Mouse (Mus musculus): ENCODE measurements at regions not wholly inside any gene's neighbourhood (a gene's known extent, or its start where the extent isn't known, plus 50 kb on each side); places are given as distances from the start of the nearest gene placed in this dataset.

- H3K4me3 ChIP-seq (replicated peaks; ENCODE audit: extremely low read depth, low read depth, low read length) = no peak overlapping the region
- no peak for DNase-seq
- WGBS = 49% methylated on average over 29 of the region's 29 CpGs
- H3K4me1 ChIP-seq (ENCODE audit: control insufficient read depth, insufficient read depth, low read length) = no peaks in the 10 kb centered on the region
- no peak for TF ChIP-seq CTCF (IDR thresholded peaks at IDR 0.05; ENCODE audit: insufficient read depth, low read length)
- no peak for TF ChIP-seq POLR2A (IDR thresholded peaks at IDR 0.05; ENCODE audit: borderline replicate concordance, extremely low read depth, low read depth, low read length)
Observed at GRCm38 (mm10) chr17:45247142-45248137, 186.1 kb downstream of the Cdc5l start.

DNA sequence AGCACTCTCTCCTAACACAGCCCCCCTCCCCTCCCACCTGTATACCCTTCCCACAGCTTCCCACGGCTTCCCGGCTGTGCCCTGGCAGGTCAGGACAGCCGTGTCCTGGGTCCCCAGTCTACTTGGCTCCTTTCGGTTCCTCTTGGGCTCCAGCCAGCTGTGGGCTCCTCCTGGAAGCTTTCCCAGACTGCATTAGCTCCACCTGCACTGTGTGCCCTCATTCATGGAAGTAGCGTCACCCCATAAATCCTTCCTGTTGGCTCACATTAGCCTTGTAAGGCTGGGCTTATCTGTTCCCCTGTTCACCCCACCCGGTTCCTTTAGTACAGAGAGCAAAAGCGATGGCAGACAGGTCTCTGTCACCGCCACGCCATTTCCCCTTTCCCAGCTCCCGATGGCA lies 188.7 kb downstream of the Cdc5l start:
- H3K4me1 ChIP-seq (ENCODE audit: control insufficient read depth, insufficient read depth, low read length) = no peaks in the 10 kb centered on the region
- 33% methylated on average over 10 of the region's 10 CpGs for WGBS
- TF ChIP-seq CTCF (IDR thresholded peaks at IDR 0.05; ENCODE audit: insufficient read depth, low read length) = no peak
- no peak for TF ChIP-seq POLR2A (IDR thresholded peaks at IDR 0.05; ENCODE audit: borderline replicate concordance, extremely low read depth, low read depth, low read length)
- no peak overlapping the region for H3K4me3 ChIP-seq (replicated peaks; ENCODE audit: extremely low read depth, low read depth, low read length)
- DNase-seq = peak; percentile 10

DNA sequence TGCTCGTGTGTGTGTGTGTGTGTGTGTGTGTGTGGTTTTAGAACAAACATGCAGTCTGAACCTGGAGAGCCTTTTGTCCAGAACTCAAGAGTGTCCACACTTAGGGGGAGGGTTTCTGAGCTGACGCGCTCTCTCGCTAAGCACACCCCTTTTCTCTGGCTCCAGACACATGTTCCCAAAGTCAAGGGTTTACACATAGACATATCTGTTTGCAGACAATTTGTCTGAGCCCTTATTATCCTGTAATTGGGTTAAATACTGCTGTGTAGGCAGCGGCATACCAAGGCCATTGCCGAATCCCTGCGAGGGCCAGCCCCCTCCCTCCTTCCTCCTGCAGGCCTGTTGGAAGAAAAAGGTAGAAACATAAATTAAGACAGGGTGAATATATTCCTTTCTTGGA lies 190.4 kb downstream of the Cdc5l start:
- Histone ChIP-seq H3K4me1 (ENCODE audit: control insufficient read depth, insufficient read depth, low read length) (no peaks in the 10 kb centered on the region), H3K4me3 (replicated peaks; ENCODE audit: extremely low read depth, low read depth, low read length) (no peak overlapping the region)
- no peak for DNase-seq
- no peak for TF ChIP-seq CTCF (IDR thresholded peaks at IDR 0.05; ENCODE audit: insufficient read depth, low read length)
- TF ChIP-seq POLR2A (IDR thresholded peaks at IDR 0.05; ENCODE audit: borderline replicate concordance, extremely low read depth, low read depth, low read length) = no peak
- 68% methylated on average over 7 of the region's 7 CpGs for WGBS

DNA sequence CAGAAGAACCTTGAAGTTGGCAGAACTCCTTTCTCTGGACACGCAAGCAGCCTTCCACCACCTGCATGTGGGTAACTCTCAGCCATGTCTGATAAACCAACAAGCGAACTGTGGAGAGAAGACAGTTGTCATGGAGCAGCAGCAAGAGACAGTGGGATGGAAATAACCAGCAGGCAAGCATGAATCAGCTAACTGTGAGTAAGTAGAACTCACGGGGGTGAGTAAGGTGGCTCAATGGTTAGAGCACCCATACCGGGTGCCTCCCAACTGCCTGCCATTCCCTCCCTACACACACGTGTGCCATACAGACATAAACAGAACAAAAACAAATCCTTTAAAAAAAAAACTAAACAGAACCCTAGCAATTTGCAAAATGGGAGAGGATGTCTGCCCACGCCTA lies 191.5 kb downstream of the Cdc5l start:
- TF ChIP-seq CTCF (IDR thresholded peaks at IDR 0.05; ENCODE audit: insufficient read depth, low read length) (no peak), POLR2A (IDR thresholded peaks at IDR 0.05; ENCODE audit: borderline replicate concordance, extremely low read depth, low read depth, low read length) (no peak)
- WGBS = 92% methylated on average over 6 of the region's 6 CpGs
- no peak for DNase-seq
- Histone ChIP-seq H3K4me1 (ENCODE audit: control insufficient read depth, insufficient read depth, low read length) (no peaks in the 10 kb centered on the region), H3K4me3 (replicated peaks; ENCODE audit: extremely low read depth, low read depth, low read length) (no peak overlapping the region)

GRCm38 (mm10) chr17:45240963-45241543 lies 192.5 kb downstream of the Cdc5l start:
- DNase-seq = no peak
- Histone ChIP-seq H3K4me3 (replicated peaks; ENCODE audit: extremely low read depth, low read depth, low read length) (no peak overlapping the region), H3K4me1 (ENCODE audit: control insufficient read depth, insufficient read depth, low read length) (no peaks in the 10 kb centered on the region)
- no peak for TF ChIP-seq POLR2A (IDR thresholded peaks at IDR 0.05; ENCODE audit: borderline replicate concordance, extremely low read depth, low read depth, low read length)
- no peak for TF ChIP-seq CTCF (IDR thresholded peaks at IDR 0.05; ENCODE audit: insufficient read depth, low read length)
- WGBS = 72% methylated on average over 7 of the region's 7 CpGs

DNA sequence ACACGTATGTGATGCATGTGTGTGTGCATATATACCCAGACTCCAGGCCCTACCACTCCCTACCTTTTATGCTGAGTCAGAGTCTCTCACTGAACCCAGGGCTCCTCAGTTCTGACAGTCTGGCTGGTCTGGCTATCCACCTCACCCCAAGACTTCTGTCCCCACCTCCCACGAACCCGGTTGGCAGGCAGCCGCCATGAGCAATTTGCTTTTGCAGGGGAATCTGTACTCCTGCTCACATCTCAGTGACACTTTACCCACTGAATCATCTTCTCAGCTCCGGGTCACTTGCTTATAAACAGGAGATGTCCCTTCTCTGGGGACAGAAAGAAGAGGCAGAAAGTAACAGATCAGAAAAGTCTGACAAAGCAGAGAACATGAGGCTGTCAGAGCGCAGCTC lies 193.0 kb downstream of the Cdc5l start:
- TF ChIP-seq POLR2A (IDR thresholded peaks at IDR 0.05; ENCODE audit: borderline replicate concordance, extremely low read depth, low read depth, low read length) = no peak
- no peak for TF ChIP-seq CTCF (IDR thresholded peaks at IDR 0.05; ENCODE audit: insufficient read depth, low read length)
- no peak overlapping the region for H3K4me3 ChIP-seq (replicated peaks; ENCODE audit: extremely low read depth, low read depth, low read length)
- no peaks in the 10 kb centered on the region for H3K4me1 ChIP-seq (ENCODE audit: control insufficient read depth, insufficient read depth, low read length)
- WGBS = 53% methylated on average over 5 of the region's 6 CpGs
- no peak for DNase-seq

DNA sequence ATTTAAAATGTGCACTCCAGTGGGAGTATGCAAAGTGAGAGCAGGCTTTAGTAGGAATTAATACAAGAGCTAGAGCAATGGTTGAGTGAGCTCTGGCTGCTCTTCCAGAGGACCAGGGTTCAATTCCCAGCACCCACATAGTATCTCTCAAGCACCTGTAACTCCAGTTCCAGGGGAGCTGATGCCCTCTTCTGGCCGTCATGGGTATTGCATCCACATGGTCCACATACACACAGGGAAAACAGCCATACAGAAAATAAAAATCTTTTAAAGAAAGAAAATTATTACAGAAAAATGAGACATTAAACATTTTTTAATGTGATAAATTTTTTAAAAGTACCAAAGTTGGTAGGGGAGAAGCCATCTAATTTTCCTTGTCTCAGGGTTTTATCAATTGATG lies 196.3 kb downstream of the Cdc5l start:
- 76% methylated on average over 1 of the region's 1 CpGs for WGBS
- TF ChIP-seq CTCF (IDR thresholded peaks at IDR 0.05; ENCODE audit: insufficient read depth, low read length) (no peak), POLR2A (IDR thresholded peaks at IDR 0.05; ENCODE audit: borderline replicate concordance, extremely low read depth, low read depth, low read length) (no peak)
- Histone ChIP-seq H3K4me1 (ENCODE audit: control insufficient read depth, insufficient read depth, low read length) (no peaks in the 10 kb centered on the region), H3K4me3 (replicated peaks; ENCODE audit: extremely low read depth, low read depth, low read length) (no peak overlapping the region)
- no peak for DNase-seq

GRCm38 (mm10) chr17:45235401-45235800 lies 198.1 kb downstream of the Cdc5l start:
- H3K4me3 ChIP-seq (replicated peaks; ENCODE audit: extremely low read depth, low read depth, low read length) = no peak overlapping the region
- H3K4me1 ChIP-seq (ENCODE audit: control insufficient read depth, insufficient read depth, low read length) = no peaks in the 10 kb centered on the region
- 84% methylated on average over 7 of the region's 7 CpGs for WGBS
- TF ChIP-seq POLR2A (IDR thresholded peaks at IDR 0.05; ENCODE audit: borderline replicate concordance, extremely low read depth, low read depth, low read length) (no peak), CTCF (IDR thresholded peaks at IDR 0.05; ENCODE audit: insufficient read depth, low read length) (no peak)
- no peak for DNase-seq

- H3K4me1 ChIP-seq (ENCODE audit: control insufficient read depth, insufficient read depth, low read length) = no peaks in the 10 kb centered on the region
- no peak for TF ChIP-seq POLR2A (IDR thresholded peaks at IDR 0.05; ENCODE audit: borderline replicate concordance, extremely low read depth, low read depth, low read length)
- no peak for TF ChIP-seq CTCF (IDR thresholded peaks at IDR 0.05; ENCODE audit: insufficient read depth, low read length)
- DNase-seq = no peak
- H3K4me3 ChIP-seq (replicated peaks; ENCODE audit: extremely low read depth, low read depth, low read length) = no peak overlapping the region
- whole genome bisulfite sequencing = 68% methylated on average over 5 of the region's 5 CpGs
Observed at GRCm38 (mm10) chr17:45232874-45233273, 200.7 kb downstream of the Cdc5l start.

- WGBS = 27% methylated on average over 1 of the region's 1 CpGs
- no peak for DNase-seq
- H3K4me3 ChIP-seq (replicated peaks; ENCODE audit: extremely low read depth, low read depth, low read length) = no peak overlapping the region
- no peaks in the 10 kb centered on the region for H3K4me1 ChIP-seq (ENCODE audit: control insufficient read depth, insufficient read depth, low read length)
- TF ChIP-seq CTCF (IDR thresholded peaks at IDR 0.05; ENCODE audit: insufficient read depth, low read length) (no peak), POLR2A (IDR thresholded peaks at IDR 0.05; ENCODE audit: borderline replicate concordance, extremely low read depth, low read depth, low read length) (no peak)
Observed at GRCm38 (mm10) chr17:45227190-45227589, 206.3 kb downstream of the Cdc5l start.
